Mouse (Mus musculus): ENCODE results near the gene Slc22a12. TPM values are rescaled to one million over a fixed set of nuclear protein-coding genes. Genes with fewer than 3 reads are reported as not detected.

The Slc22a12 gene
- polyA plus RNA-seq, 1 experiment: 1,526 TPM

- peak; percentile 69 for DNase-seq
- no peaks in the 10 kb centered on the region for H3K36me3 ChIP-seq (ENCODE audit: control insufficient read depth, insufficient read depth, low read length)
- H3K4me3 ChIP-seq (ENCODE audit: insufficient read depth, low read depth, low read length): no peak overlapping the region
- 0 out of 2 replicates have a peak, but pooled peaks cover 3% of the 10 kb centered on the region for H3K4me1 ChIP-seq (ENCODE audit: control insufficient read depth, insufficient read depth, low read length)
- no peaks in the 10 kb centered on the region; the same call in 1 of the 2 replicates for H3K27me3 ChIP-seq (replicated peaks; ENCODE audit: control insufficient read depth, insufficient read depth, low read length)
- H3K27ac ChIP-seq (ENCODE audit: insufficient read depth, low read depth, low read length): no peak overlapping the region
- TF ChIP-seq POLR2A (IDR thresholded peaks at IDR 0.05; ENCODE audit: low read depth, low read length): no peak
- WGBS: 73% methylated on average over 14 of the region's 14 CpGs
These were observed 13.4 kb downstream of the Slc22a12 start for GRCm38 (mm10) chr19:6529265-6529985.

DNA sequence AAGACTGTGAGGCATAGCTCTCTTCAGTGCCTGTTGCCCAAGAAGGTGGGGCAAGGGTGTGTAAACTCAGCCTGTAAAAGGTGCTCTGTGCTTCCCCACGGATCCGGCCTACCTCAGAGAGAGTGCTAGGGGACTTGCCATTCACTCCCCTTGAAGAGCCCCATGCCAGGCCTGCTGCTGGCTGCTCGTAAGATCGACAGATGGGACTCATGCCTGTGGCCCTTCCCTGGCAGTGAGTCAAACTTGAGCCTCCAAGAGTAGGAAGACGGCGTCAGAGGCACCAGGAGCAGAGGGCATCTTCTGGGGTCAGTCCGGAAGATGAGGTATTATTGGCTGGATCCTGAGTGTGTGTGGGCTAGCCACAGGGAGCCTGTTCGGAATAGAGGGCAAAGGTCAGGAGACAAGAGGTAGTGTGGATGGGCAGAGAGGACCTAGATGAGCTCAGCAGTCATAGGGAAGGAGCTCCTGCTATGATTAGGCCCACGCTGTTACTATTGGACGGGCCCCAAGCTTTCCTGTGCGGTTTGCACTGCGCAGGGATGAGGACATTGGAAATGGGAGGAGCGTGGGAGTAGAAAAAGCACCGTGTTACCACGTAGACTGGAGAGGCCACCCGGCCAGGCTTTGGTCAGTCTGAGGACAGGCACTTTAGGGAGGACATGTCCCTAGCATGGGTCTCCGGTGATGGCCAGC is 14.8 kb downstream of the Slc22a12 start:
- Histone ChIP-seq H3K27me3 (replicated peaks; ENCODE audit: control insufficient read depth, insufficient read depth, low read length) (no peaks in the 10 kb centered on the region; the same call in 1 of the 2 replicates), H3K4me1 (ENCODE audit: control insufficient read depth, insufficient read depth, low read length) (0 out of 2 replicates have a peak, but pooled peaks cover 3% of the 10 kb centered on the region), H3K4me3 (ENCODE audit: insufficient read depth, low read depth, low read length) (no peak overlapping the region), H3K27ac (ENCODE audit: insufficient read depth, low read depth, low read length) (no peak overlapping the region), H3K36me3 (ENCODE audit: control insufficient read depth, insufficient read depth, low read length) (no peaks in the 10 kb centered on the region)
- peak; percentile 8 for DNase-seq
- TF ChIP-seq CTCF (conservative IDR thresholded peaks at IDR 0.05; ENCODE audit: insufficient read depth, insufficient read length, low read depth, low read length) (no peak), POLR2A (IDR thresholded peaks at IDR 0.05; ENCODE audit: low read depth, low read length) (no peak)
- 64% methylated on average over 17 of the region's 17 CpGs for WGBS

DNA sequence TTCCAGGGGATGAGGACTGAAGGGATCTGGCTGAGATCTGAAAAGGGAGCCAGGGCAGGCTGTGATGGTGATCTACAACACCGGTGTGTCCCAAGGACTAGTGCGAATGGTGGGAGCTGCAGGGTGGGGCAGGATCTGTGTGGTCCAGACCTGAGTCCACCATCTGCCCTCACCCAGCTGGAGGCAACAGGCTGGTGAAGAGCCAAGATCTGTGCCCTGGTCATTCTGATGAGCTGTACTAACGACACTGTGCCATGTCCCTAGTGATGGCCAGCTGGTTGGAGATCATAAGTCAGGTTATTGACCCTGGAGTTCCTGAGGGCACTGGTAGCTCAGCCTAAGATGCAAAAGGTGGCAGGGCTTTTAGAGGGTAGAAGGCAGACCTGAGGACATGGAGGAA is 15.4 kb downstream of the Slc22a12 start:
- no peaks in the 10 kb centered on the region for H3K36me3 ChIP-seq (ENCODE audit: control insufficient read depth, insufficient read depth, low read length)
- no peak for DNase-seq
- no peak overlapping the region for H3K27ac ChIP-seq (ENCODE audit: insufficient read depth, low read depth, low read length)
- 86% methylated on average over 3 of the region's 3 CpGs for WGBS
- H3K27me3 ChIP-seq (replicated peaks; ENCODE audit: control insufficient read depth, insufficient read depth, low read length): no peaks in the 10 kb centered on the region; the same call in 1 of the 2 replicates
- 0 out of 2 replicates have a peak, but pooled peaks cover 3% of the 10 kb centered on the region for H3K4me1 ChIP-seq (ENCODE audit: control insufficient read depth, insufficient read depth, low read length)
- no peak overlapping the region for H3K4me3 ChIP-seq (ENCODE audit: insufficient read depth, low read depth, low read length)
- TF ChIP-seq POLR2A (IDR thresholded peaks at IDR 0.05; ENCODE audit: low read depth, low read length) (no peak), CTCF (conservative IDR thresholded peaks at IDR 0.05; ENCODE audit: insufficient read depth, insufficient read length, low read depth, low read length) (no peak)

GRCm38 (mm10) chr19:6526010-6526409 is 16.8 kb downstream of the Slc22a12 start:
- Histone ChIP-seq H3K27me3 (replicated peaks; ENCODE audit: control insufficient read depth, insufficient read depth, low read length) (no peaks in the 10 kb centered on the region), H3K4me1 (ENCODE audit: control insufficient read depth, insufficient read depth, low read length) (0 out of 2 replicates have a peak, but pooled peaks cover 3% of the 10 kb centered on the region), H3K4me3 (ENCODE audit: insufficient read depth, low read depth, low read length) (no peak overlapping the region), H3K27ac (ENCODE audit: insufficient read depth, low read depth, low read length) (no peak overlapping the region), H3K36me3 (ENCODE audit: control insufficient read depth, insufficient read depth, low read length) (no peaks in the 10 kb centered on the region)
- TF ChIP-seq POLR2A (IDR thresholded peaks at IDR 0.05; ENCODE audit: low read depth, low read length) (no peak), CTCF (conservative IDR thresholded peaks at IDR 0.05; ENCODE audit: insufficient read depth, insufficient read length, low read depth, low read length) (no peak)
- DNase-seq: no peak
- WGBS: 93% methylated on average over 9 of the region's 9 CpGs

- no peaks in the 10 kb centered on the region for H3K27me3 ChIP-seq (replicated peaks; ENCODE audit: control insufficient read depth, insufficient read depth, low read length)
- H3K36me3 ChIP-seq (ENCODE audit: control insufficient read depth, insufficient read depth, low read length): no peaks in the 10 kb centered on the region
- no peak overlapping the region for H3K4me3 ChIP-seq (ENCODE audit: insufficient read depth, low read depth, low read length)
- no peak for DNase-seq
- H3K27ac ChIP-seq (ENCODE audit: insufficient read depth, low read depth, low read length): no peak overlapping the region
- H3K4me1 ChIP-seq (ENCODE audit: control insufficient read depth, insufficient read depth, low read length): 0 out of 2 replicates have a peak, but pooled peaks cover 3% of the 10 kb centered on the region
- no peak for TF ChIP-seq CTCF (conservative IDR thresholded peaks at IDR 0.05; ENCODE audit: insufficient read depth, insufficient read length, low read depth, low read length)
- TF ChIP-seq POLR2A (IDR thresholded peaks at IDR 0.05; ENCODE audit: low read depth, low read length): no peak
- WGBS: 80% methylated on average over 4 of the region's 4 CpGs
These were observed 17.8 kb downstream of the Slc22a12 start for GRCm38 (mm10) chr19:6525023-6525422.

DNA sequence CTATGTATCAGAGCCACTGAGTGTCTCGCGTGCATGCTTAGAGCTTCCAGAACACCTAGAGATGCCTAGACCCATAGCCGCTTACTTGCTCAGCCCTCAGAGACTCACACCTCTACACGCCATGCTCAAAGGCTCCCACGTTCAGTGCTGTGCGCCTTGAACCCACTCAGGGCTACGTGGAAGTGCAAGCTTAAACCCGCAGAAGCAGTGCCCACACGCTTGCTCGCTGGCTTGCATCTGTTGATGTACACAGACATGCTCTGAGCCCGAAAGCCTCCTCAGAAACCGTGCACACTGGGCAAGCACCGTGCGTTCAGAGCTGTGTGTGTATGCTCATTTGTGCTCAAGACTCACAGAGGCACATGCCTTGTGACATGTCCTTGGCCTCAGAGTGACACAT is 20.5 kb downstream of the Slc22a12 start:
- no peak for DNase-seq
- Histone ChIP-seq H3K4me1 (ENCODE audit: control insufficient read depth, insufficient read depth, low read length) (no peaks in the 10 kb centered on the region), H3K27ac (ENCODE audit: insufficient read depth, low read depth, low read length) (no peak overlapping the region), H3K27me3 (replicated peaks; ENCODE audit: control insufficient read depth, insufficient read depth, low read length) (no peaks in the 10 kb centered on the region), H3K36me3 (ENCODE audit: control insufficient read depth, insufficient read depth, low read length) (no peaks in the 10 kb centered on the region), H3K4me3 (ENCODE audit: insufficient read depth, low read depth, low read length) (no peak overlapping the region)
- TF ChIP-seq CTCF (conservative IDR thresholded peaks at IDR 0.05; ENCODE audit: insufficient read depth, insufficient read length, low read depth, low read length): no peak
- no peak for TF ChIP-seq POLR2A (IDR thresholded peaks at IDR 0.05; ENCODE audit: low read depth, low read length)
- WGBS: 90% methylated on average over 14 of the region's 14 CpGs

DNA sequence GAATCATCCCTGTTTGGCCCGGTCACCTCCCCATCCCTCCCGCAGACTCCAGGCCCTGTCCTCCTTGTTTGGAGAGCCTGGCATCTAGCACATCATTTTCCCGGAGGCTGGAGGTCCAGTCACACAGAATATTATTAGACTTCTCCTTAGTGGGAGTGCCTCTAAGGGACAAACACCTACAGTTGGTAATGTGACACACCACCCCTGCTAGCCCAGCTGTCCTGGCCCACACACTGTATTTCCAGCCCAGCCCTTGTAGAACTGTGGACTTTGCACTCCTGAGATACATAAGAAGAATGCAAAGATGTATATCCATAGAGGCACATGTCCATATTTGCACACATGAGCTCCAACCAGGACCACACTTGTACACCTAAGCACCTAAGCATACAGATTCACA is 21.2 kb downstream of the Slc22a12 start:
- Histone ChIP-seq H3K4me3 (ENCODE audit: insufficient read depth, low read depth, low read length) (no peak overlapping the region), H3K36me3 (ENCODE audit: control insufficient read depth, insufficient read depth, low read length) (no peaks in the 10 kb centered on the region), H3K27ac (ENCODE audit: insufficient read depth, low read depth, low read length) (no peak overlapping the region), H3K27me3 (replicated peaks; ENCODE audit: control insufficient read depth, insufficient read depth, low read length) (no peaks in the 10 kb centered on the region), H3K4me1 (ENCODE audit: control insufficient read depth, insufficient read depth, low read length) (no peaks in the 10 kb centered on the region)
- TF ChIP-seq CTCF (conservative IDR thresholded peaks at IDR 0.05; ENCODE audit: insufficient read depth, insufficient read length, low read depth, low read length): no peak
- no peak for TF ChIP-seq POLR2A (IDR thresholded peaks at IDR 0.05; ENCODE audit: low read depth, low read length)
- 63% methylated on average over 3 of the region's 3 CpGs for WGBS
- DNase-seq: no peak

Data from kidney, adult 2 months (tissue).